Mouse (Mus musculus) CH12F3 (cell line): ENCODE results near the gene Fscn2.
"Not testable (repeated sequence)": the region's sequence is repeated elsewhere in the genome, so short reads cannot be mapped to it uniquely, and the experiment has no call there.

Experiments used
- in situ Hi-C: fragments of 300-500 bp; cut with MboI; formaldehyde crosslinking; loops from 2 replicates; pipeline ENCODE4 v1.14.3; 2020; ENCODE audit warnings: low sequenced_read_pairs

The Fscn2 gene

GRCm38 (mm10) chr11:120345067-120345681 lies 16.2 kb upstream of the Fscn2 start:
- in situ Hi-C loops = no loop called here

GRCm38 (mm10) chr11:120346383-120347034 lies 14.8 kb upstream of the Fscn2 start:
- in situ Hi-C loops = not testable (repeated sequence)

GRCm38 (mm10) chr11:120347301-120347700 lies 14.0 kb upstream of the Fscn2 start:
- in situ Hi-C loops = no loop called here

- in situ Hi-C loops = no loop called here
These were observed 13.3 kb upstream of the Fscn2 start, which contains the start of gene Actg1 for GRCm38 (mm10) chr11:120347791-120348683. TSS of gene Actg1 (minus strand) at chr11:120348542.

GRCm38 (mm10) chr11:120348684-120349370 lies 12.5 kb upstream of the Fscn2 start:
- in situ Hi-C loops = no loop called here

- in situ Hi-C loops = no loop called here
These were observed 11.9 kb upstream of the Fscn2 start for GRCm38 (mm10) chr11:120349371-120349985.

- in situ Hi-C loops = no loop called here
These were observed 11.2 kb upstream of the Fscn2 start for GRCm38 (mm10) chr11:120349986-120350702.

- in situ Hi-C loops = no loop called here
These were observed 10.6 kb upstream of the Fscn2 start for GRCm38 (mm10) chr11:120350711-120351110.

GRCm38 (mm10) chr11:120351250-120352092 lies 9.9 kb upstream of the Fscn2 start:
- in situ Hi-C loops = no loop called here

- in situ Hi-C loops = not testable (repeated sequence)
These were observed 9.3 kb upstream of the Fscn2 start for GRCm38 (mm10) chr11:120352093-120352350.

GRCm38 (mm10) chr11:120352571-120353290 lies 8.6 kb upstream of the Fscn2 start:
- in situ Hi-C loops = no loop called here

- in situ Hi-C loops = no loop called here
These were observed 7.6 kb upstream of the Fscn2 start for GRCm38 (mm10) chr11:120353500-120354303.

GRCm38 (mm10) chr11:120354304-120355276 lies 6.7 kb upstream of the Fscn2 start:
- in situ Hi-C loops = no loop called here

GRCm38 (mm10) chr11:120355277-120356039 lies 5.9 kb upstream of the Fscn2 start:
- in situ Hi-C loops = no loop called here

- in situ Hi-C loops = no loop called here
These were observed 5.0 kb upstream of the Fscn2 start for GRCm38 (mm10) chr11:120356319-120356840.

GRCm38 (mm10) chr11:120356900-120357299 lies 4.4 kb upstream of the Fscn2 start:
- in situ Hi-C loops = no loop called here
